Mouse (Mus musculus) cerebellum, adult 2 months (tissue): ENCODE measurements around the gene Socs4.

ENCODE experiments used
- CTCF ChIP-seq: fragments of 200-500 bp; IDR thresholded peaks from 2 replicates; pipeline ENCODE4 v1.5.1; 2011; ENCODE audit warnings: low read depth, mild to moderate bottlenecking, control low read depth, low read length, moderate library complexity, borderline replicate concordance; ENCODE audit not compliant: insufficient read depth
- POLR2A ChIP-seq: fragments of 200-500 bp; IDR thresholded peaks from 2 replicates; pipeline ENCODE4 v1.6.1; 2011; ENCODE audit warnings: low read length, control low read depth, borderline replicate concordance; ENCODE audit not compliant: insufficient read depth

- no peak for TF ChIP-seq POLR2A
- no peak for TF ChIP-seq CTCF
Measured at GRCm38 (mm10) chr14:47273751-47274150, 3.0 kb upstream of the Socs4 start.
